In the genomic region with DNA sequence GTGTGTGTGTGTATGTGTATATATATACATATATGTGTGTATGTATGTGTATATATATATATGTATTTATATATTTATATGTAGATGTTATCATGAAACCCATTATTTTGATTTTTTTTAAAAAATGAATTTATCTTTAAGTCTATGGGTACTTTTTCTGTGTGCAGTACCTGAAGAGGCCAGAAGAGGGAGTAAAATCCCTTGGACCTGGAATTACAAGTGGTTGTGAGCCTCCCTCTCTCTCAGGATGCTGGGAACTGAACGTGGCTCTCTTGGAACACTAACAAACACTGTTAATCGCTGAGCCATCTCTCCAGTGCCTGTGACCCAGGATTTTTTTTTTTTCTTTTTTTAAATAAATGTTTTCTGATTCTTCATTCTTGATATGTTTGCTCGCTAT, we compare ENCODE assay signal across 24 mouse cellular contexts. TPM values are rescaled to one million over a fixed set of nuclear protein-coding genes. Genes with fewer than 3 reads are reported as not detected.
DNase-seq lines count a peak whose midpoint lies in the region; TF ChIP-seq lines count a peak whose summit lies in the region.
"Had no signal": no experiment of that assay in that cellular context is flagged by ENCODE, and none has a peak within 500 bp of the region (broad histone marks: within the 10 kb centered on the region; RNA-seq: fewer than 3 reads in every experiment).

No protein-coding gene starts in this region.

- intact Hi-C loops in gastrocnemius, adult 2 months (cut with DNase I), result no loop called here
- intact Hi-C loops in left cerebral cortex, adult 2 months (cut with DNase I), result no loop called here
- intact Hi-C loops in left cerebral cortex, postnatal 4 days (cut with DNase I), result no loop called here

- no peak for DNase-seq in gastrocnemius, adult 2 months
- DNase-seq in gastrocnemius, postnatal 25 days, result no peak
- no peak for DNase-seq in left cerebral cortex, adult 2 months (ENCODE audit: extremely low spot score in 1 of 2, low spot score in 2 of 2)
- no peak for DNase-seq in left cerebral cortex, postnatal 4 days
- peak; percentile 9 for DNase-seq in 416B (ENCODE audit: low read depth)
- DNase-seq in brain, embryonic 14.5 days (ENCODE audit: low read depth), result no peak
- no peak for DNase-seq in spleen, postnatal 4 days (ENCODE audit: low spot score in 2 of 2)
- DNase-seq: adrenal gland, postnatal 10 days; cerebellum, adult 9-11 months; gastrocnemius, postnatal 14 days; kidney, adult 18-20 months; kidney, postnatal 14 days; liver, embryonic 13.5 days; right cerebral cortex, postnatal 4 days had no signal

- no peak overlapping the region for H3K4me3 ChIP-seq in gastrocnemius, adult 2 months
- no peak overlapping the region for H3K4me3 ChIP-seq in left cerebral cortex, adult 2 months
- H3K4me3 ChIP-seq: forebrain, embryonic 12.5 days; hindbrain, embryonic 10.5 days; liver, embryonic 13.5 days; megakaryocyte, embryonic 14.5 days; midbrain, embryonic 15.5 days; neural tube, embryonic 15.5 days had no signal

- H3K27ac ChIP-seq in gastrocnemius, adult 2 months, result no peak overlapping the region
- no peak overlapping the region for H3K27ac ChIP-seq in left cerebral cortex, adult 2 months
- H3K27ac ChIP-seq: forebrain, embryonic 12.5 days; hindbrain, embryonic 10.5 days; liver, embryonic 13.5 days; midbrain, embryonic 15.5 days; neural tube, embryonic 15.5 days had no signal

- TF ChIP-seq POLR2A in brain, embryonic 14.5 days (IDR thresholded peaks at IDR 0.05; ENCODE audit: borderline replicate concordance, extremely low read depth, insufficient read depth, insufficient read length, poor library complexity, severe bottlenecking), result no peak

- TF ChIP-seq CTCF in gastrocnemius, adult 2 months (IDR thresholded peaks at IDR 0.05), result peak; percentile 15; the same call in 1 of the 2 replicates
- peak; percentile 28 for TF ChIP-seq CTCF in left cerebral cortex, adult 2 months (IDR thresholded peaks at IDR 0.05)
- TF ChIP-seq CTCF in brain, embryonic 14.5 days (IDR thresholded peaks at IDR 0.05; ENCODE audit: borderline replicate concordance, extremely low read depth, insufficient read depth, insufficient read length), result peak; percentile 20; the same call in 1 of the 2 replicates

RNA-seq across cellular contexts. Expression of a gene that starts 58.6 kb away (rescaled TPM):
- total RNA-seq in gastrocnemius, adult 2 months (2021), result not detected
- not detected for total RNA-seq in gastrocnemius, postnatal 25 days (2021)
- not detected for total RNA-seq in left cerebral cortex, adult 2 months (2021)
- total RNA-seq in left cerebral cortex, postnatal 4 days (2021), result not detected
- polyA plus RNA-seq in brain, embryonic 14.5 days (2012; rRNA removed), result not detected in 2 replicates
- total RNA-seq: adrenal gland, postnatal 10 days; CH12.LX; gastrocnemius, postnatal 14 days; left cerebral cortex, adult 8-10 months had no signal
- polyA plus RNA-seq: activated CD4-positive, CD25-positive, alpha-beta regulatory T cell, adult 4 months; embryonic facial prominence, embryonic 11.5 days; forebrain, embryonic 12.5 days; heart, embryonic 16.5 days; hindbrain, embryonic 10.5 days; liver, embryonic 13.5 days; midbrain, embryonic 15.5 days; neural tube, embryonic 15.5 days had no signal
